Mouse (Mus musculus) hindbrain, embryonic 14.5 days (tissue): Measurements from ENCODE around the gene Dock9. TPM values are rescaled to one million over a fixed set of nuclear protein-coding genes. Genes with fewer than 3 reads are reported as not detected.

Experiments
- ATAC-seq: fragments of 200-750 bp; cut with Nextera tagmentation; 2 replicates; pipeline ENCODE4 v1.8.0; 2017; ENCODE audit warnings: moderate number of reproducible peaks, mild to moderate bottlenecking, moderate TSS enrichment, moderate library complexity; ENCODE audit not compliant: low FRiP score
- DNase-seq: peaks from one replicate; pipeline ENCODE4 v3.0.0-alpha.2; 2015; ENCODE audit warnings: low spot score
- H3K27ac ChIP-seq: fragments of 300-500 bp; sonication (generic); 2 replicates; pipeline ENCODE4 v1.5.1; 2014; ENCODE audit warnings: mild to moderate bottlenecking, moderate library complexity
- H3K27me3 ChIP-seq: fragments of 300-500 bp; sonication (generic); 2 replicates; pipeline ENCODE4 v1.6.1; 2014; ENCODE audit warnings: mild to moderate bottlenecking, low read length, mixed read lengths; ENCODE audit not compliant: control insufficient read depth, insufficient read depth
- H3K36me3 ChIP-seq: fragments of 300-500 bp; sonication (generic); replicated peaks from 2 replicates; pipeline ENCODE4 v1.6.1; 2014; ENCODE audit not compliant: control insufficient read depth, insufficient read depth
- H3K4me1 ChIP-seq: fragments of 300-500 bp; sonication (generic); replicated peaks from 2 replicates; pipeline ENCODE4 v1.6.1; 2014; ENCODE audit warnings: antibody characterized with exemption, low read length, mixed read lengths; ENCODE audit not compliant: control insufficient read depth, insufficient read depth
- H3K4me2 ChIP-seq: fragments of 300-500 bp; sonication (generic); replicated peaks from 2 replicates; pipeline ENCODE4 v1.6.1; 2014; ENCODE audit warnings: mild to moderate bottlenecking, moderate library complexity
- H3K4me3 ChIP-seq: fragments of 300-500 bp; sonication (generic); replicated peaks from 2 replicates; pipeline ENCODE4 v1.5.1; 2014; ENCODE audit warnings: mild to moderate bottlenecking, low read length
- H3K9ac ChIP-seq: fragments of 300-500 bp; sonication (generic); 2 replicates; pipeline ENCODE4 v1.6.1; 2014
- H3K9me3 ChIP-seq: fragments of 300-500 bp; sonication (generic); 2 replicates; pipeline ENCODE4 v1.6.1; 2016; ENCODE audit warnings: low read length; ENCODE audit not compliant: control insufficient read depth
- WGBS: fragments of 180-500 bp; shearing (Covaris S2); extraction: QIAGEN DNeasy Blood & Tissue Kit; methylation state at CpG from one replicate; pipeline ENCODE4 v1.1.7; 2014; 5-methylcytosine and 5-hydroxymethylcytosine counted together
- polyA plus RNA-seq: library from polyadenylated mRNA; unstranded; fragments of >200 nt; fragmentation: Nextera tagmentation; extraction: Ambion mirVana; gene quantifications from 2 replicates; pipeline ENCODE4 v1.2.1, GENCODE M21; 2014

Gene Dock9
- polyA plus RNA-seq, 1 experiment from 2014 or later = 15.4 TPM

DNA sequence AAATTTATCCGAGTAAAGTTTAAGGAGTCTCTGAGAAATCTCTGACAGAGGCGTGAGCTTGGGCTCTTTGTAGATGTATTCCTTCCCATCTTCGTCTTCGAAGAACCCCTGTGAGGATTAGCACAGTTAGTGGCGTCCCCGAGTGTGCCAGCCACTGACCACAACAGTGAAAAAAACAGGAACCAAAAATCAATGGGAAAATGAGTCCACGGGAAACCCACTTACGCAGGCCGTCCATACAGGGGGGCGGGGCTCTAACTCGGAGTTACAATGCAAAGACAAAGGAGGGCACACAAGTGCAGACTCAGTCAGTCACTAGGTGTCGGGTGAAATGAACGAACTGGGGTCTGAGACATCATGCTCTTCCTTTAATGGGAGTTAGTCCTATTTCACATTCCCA, 238.6 kb downstream of the Dock9 start:
- H3K36me3 ChIP-seq = peaks cover 14% of the 10 kb centered on the region; the same call in 1 of the 2 replicates
- no peaks in the 10 kb centered on the region for H3K9me3 ChIP-seq
- 71% methylated on average over 13 of the region's 13 CpGs for WGBS
- H3K4me2 ChIP-seq = no peak overlapping the region
- no peak overlapping the region for H3K4me3 ChIP-seq
- H3K27ac ChIP-seq = no peak overlapping the region
- no peak for ATAC-seq
- no peak overlapping the region for H3K9ac ChIP-seq
- H3K27me3 ChIP-seq = no peaks in the 10 kb centered on the region
- peaks cover 1% of the 10 kb centered on the region; the same call in 1 of the 2 replicates for H3K4me1 ChIP-seq
- DNase-seq = no peak

- H3K9ac ChIP-seq = no peak overlapping the region
- H3K4me1 ChIP-seq = no peaks in the 10 kb centered on the region
- 55% methylated on average over 21 of the region's 21 CpGs for WGBS
- H3K36me3 ChIP-seq = peaks cover 10% of the 10 kb centered on the region; the same call in 1 of the 2 replicates
- DNase-seq (no peak), ATAC-seq (no peak)
- H3K4me2 ChIP-seq = no peak overlapping the region
- H3K9me3 ChIP-seq = no peaks in the 10 kb centered on the region
- no peak overlapping the region for H3K27ac ChIP-seq
- no peak overlapping the region for H3K4me3 ChIP-seq
- H3K27me3 ChIP-seq = no peaks in the 10 kb centered on the region
Measured at GRCm38 (mm10) chr14:121556401-121557315, 241.0 kb downstream of the Dock9 start.

DNA sequence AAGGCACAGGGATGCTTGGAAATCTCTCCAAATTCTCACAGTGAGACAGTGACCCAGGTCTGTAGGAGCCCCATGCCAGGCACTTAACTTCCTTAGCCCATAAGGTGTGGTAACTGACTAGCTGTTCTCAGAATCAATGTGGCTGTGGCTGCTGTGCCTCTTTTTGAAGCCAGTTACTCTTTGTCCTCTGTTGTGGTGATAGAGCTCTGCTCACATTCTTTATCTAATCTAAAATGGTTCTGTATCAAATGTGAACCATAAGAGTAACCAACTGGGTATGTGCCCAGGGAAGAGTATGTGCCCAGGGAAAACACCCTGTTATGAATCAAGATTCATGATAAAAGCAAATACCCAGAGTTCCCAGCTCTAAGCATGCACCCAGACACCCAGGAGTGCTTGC, 243.9 kb downstream of the Dock9 start:
- H3K27me3 ChIP-seq = no peaks in the 10 kb centered on the region
- no peak overlapping the region for H3K9ac ChIP-seq
- H3K9me3 ChIP-seq = no peaks in the 10 kb centered on the region
- no peak overlapping the region for H3K4me2 ChIP-seq
- H3K27ac ChIP-seq = no peak overlapping the region
- no peak overlapping the region for H3K4me3 ChIP-seq
- no peaks in the 10 kb centered on the region for H3K4me1 ChIP-seq
- ATAC-seq = no peak
- no peak for DNase-seq
- peaks cover 14% of the 10 kb centered on the region for H3K36me3 ChIP-seq

DNA sequence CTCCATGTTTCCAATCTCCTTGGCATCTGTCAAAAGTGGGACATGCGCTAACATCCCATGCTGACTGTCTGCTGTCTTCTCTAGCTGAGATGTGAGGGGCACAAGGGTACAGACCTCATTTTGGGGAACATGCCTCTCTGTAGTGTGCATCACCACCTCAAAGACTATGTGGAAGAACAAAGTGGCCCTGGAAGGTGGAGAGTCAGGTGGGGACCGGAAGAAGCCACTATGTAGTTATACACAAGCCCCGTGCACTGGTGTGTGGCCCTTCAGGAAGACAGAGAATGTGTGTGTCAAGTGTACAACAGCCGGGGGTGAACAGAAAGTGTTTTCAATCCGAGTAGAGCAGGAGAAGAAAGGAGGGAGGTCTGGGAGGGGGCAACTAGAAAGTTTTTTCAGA, 245.1 kb downstream of the Dock9 start:
- Histone ChIP-seq H3K27me3 (no peaks in the 10 kb centered on the region), H3K4me2 (no peak overlapping the region), H3K4me3 (no peak overlapping the region), H3K27ac (no peak overlapping the region), H3K36me3 (peaks cover 14% of the 10 kb centered on the region), H3K9ac (no peak overlapping the region), H3K4me1 (no peaks in the 10 kb centered on the region), H3K9me3 (no peaks in the 10 kb centered on the region)
- DNase-seq (no peak), ATAC-seq (no peak)
- 83% methylated on average over 5 of the region's 5 CpGs for WGBS

GRCm38 (mm10) chr14:121549834-121550233, 247.8 kb downstream of the Dock9 start:
- H3K4me3 ChIP-seq = no peak overlapping the region
- peaks cover 17% of the 10 kb centered on the region for H3K36me3 ChIP-seq
- no peaks in the 10 kb centered on the region for H3K27me3 ChIP-seq
- no peak for DNase-seq
- H3K27ac ChIP-seq = no peak overlapping the region
- H3K4me1 ChIP-seq = no peaks in the 10 kb centered on the region
- 78% methylated on average over 6 of the region's 6 CpGs for WGBS
- ATAC-seq = no peak
- H3K9me3 ChIP-seq = no peaks in the 10 kb centered on the region
- no peak overlapping the region for H3K9ac ChIP-seq
- no peak overlapping the region for H3K4me2 ChIP-seq

- Histone ChIP-seq H3K4me3 (no peak overlapping the region), H3K4me1 (no peaks in the 10 kb centered on the region), H3K9ac (no peak overlapping the region), H3K4me2 (no peak overlapping the region), H3K27me3 (no peaks in the 10 kb centered on the region), H3K36me3 (peaks cover 20% of the 10 kb centered on the region), H3K27ac (no peak overlapping the region), H3K9me3 (no peaks in the 10 kb centered on the region)
- ATAC-seq (no peak), DNase-seq (no peak)
- WGBS = 61% methylated on average over 7 of the region's 7 CpGs
Measured at GRCm38 (mm10) chr14:121547745-121548144, 249.9 kb downstream of the Dock9 start.

DNA sequence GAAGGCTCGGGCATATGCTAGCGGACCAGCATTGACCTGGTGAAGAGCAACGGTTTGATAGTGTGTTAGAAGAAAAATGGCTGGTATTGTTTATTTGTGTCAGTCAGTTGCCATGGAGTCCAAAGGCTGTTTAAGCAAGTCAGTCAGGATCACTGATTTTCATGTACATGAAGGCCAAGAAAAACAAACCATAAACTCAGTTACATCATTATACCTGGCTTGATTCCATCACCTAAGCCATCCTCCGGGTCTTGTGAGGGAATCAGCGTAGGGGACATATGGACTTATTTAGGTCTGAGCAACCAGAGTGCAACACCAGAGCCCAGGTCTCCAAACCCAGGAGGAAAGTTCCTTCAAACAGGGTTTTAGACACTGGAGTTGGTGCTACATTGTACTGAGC, 251.0 kb downstream of the Dock9 start:
- no peaks in the 10 kb centered on the region for H3K9me3 ChIP-seq
- no peak overlapping the region for H3K27ac ChIP-seq
- WGBS = 94% methylated on average over 5 of the region's 5 CpGs
- H3K27me3 ChIP-seq = no peaks in the 10 kb centered on the region
- ATAC-seq = no peak
- H3K4me1 ChIP-seq = no peaks in the 10 kb centered on the region
- H3K4me2 ChIP-seq = no peak overlapping the region
- H3K36me3 ChIP-seq = peaks cover 20% of the 10 kb centered on the region
- no peak overlapping the region for H3K9ac ChIP-seq
- H3K4me3 ChIP-seq = no peak overlapping the region
- no peak for DNase-seq

GRCm38 (mm10) chr14:121545551-121546331, 251.9 kb downstream of the Dock9 start:
- Histone ChIP-seq H3K36me3 (peaks cover 20% of the 10 kb centered on the region), H3K27me3 (no peaks in the 10 kb centered on the region), H3K27ac (no peak overlapping the region), H3K4me1 (no peaks in the 10 kb centered on the region), H3K9me3 (no peaks in the 10 kb centered on the region), H3K9ac (no peak overlapping the region), H3K4me2 (no peak overlapping the region), H3K4me3 (no peak overlapping the region)
- DNase-seq (no peak), ATAC-seq (no peak)
- WGBS = 85% methylated on average over 14 of the region's 14 CpGs

DNA sequence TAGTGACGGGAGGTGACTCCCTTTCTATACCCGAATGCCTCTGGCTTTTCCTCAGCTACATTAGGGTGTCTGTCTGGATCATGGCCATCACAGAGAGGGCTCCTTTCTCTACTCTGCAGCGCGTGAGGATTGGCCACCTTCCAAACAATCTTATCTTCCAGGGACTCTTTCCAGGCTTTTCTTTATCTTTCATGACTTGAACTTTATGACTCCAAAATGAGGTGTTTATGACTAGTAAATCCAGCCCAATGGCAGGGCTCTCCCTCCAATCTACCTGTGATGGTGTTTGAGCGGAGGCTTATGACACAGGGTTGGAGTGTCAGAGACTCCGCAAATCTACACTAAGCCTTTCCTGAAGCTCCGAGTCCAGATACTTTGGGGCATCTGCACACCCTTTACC, 256.4 kb downstream of the Dock9 start:
- Histone ChIP-seq H3K36me3 (peaks cover 11% of the 10 kb centered on the region; the same call in 1 of the 2 replicates), H3K27me3 (no peaks in the 10 kb centered on the region), H3K4me1 (no peaks in the 10 kb centered on the region), H3K9ac (no peak overlapping the region), H3K4me3 (no peak overlapping the region), H3K27ac (no peak overlapping the region), H3K9me3 (no peaks in the 10 kb centered on the region), H3K4me2 (no peak overlapping the region)
- ATAC-seq (no peak), DNase-seq (no peak)
- WGBS = 89% methylated on average over 7 of the region's 7 CpGs
